Mouse (Mus musculus): Measurements from ENCODE around the gene Cdc37l1. TPM values are rescaled to one million over a fixed set of nuclear protein-coding genes. Genes with fewer than 3 reads are reported as not detected.

Gene Cdc37l1
- polyA plus RNA-seq, 1 experiment from 2014 or later: 51.7 TPM

DNA sequence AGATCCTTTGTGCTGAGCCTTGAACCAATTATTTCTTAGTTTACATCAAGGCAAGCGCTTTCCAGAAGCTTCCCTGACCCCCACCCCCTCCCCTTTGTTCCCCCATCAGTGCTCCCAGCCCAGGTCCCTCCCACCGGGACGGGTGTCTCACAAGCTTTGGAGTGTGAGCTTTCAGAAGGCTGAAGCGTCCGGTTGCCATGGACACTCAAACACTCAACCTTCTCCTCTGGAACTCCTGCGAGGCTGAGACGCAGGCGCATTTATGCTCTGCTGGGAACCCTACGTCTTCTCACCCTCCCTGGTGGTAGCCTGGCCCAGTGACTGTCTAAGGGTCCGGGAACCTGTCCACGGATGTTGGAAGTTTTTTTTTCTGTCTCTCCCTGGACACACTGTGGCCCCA lies 22.5 kb upstream of the Cdc37l1 start, which contains the start of gene 4430402I18Rik:
TSS of gene 4430402I18Rik (minus strand) at position 149 of the 400 bp plus-strand sequence.
- Histone ChIP-seq H3K27me3 (ENCODE audit: control insufficient read depth, insufficient read depth, low read length) (no peaks in the 10 kb centered on the region), H3K9me3 (ENCODE audit: control insufficient read depth, low read length) (no peaks in the 10 kb centered on the region), H3K27ac (ENCODE audit: low read depth, low read length) (no peak within 1 kb of the TSS), H3K4me3 (ENCODE audit: low read depth, low read length) (no peak within 1 kb of the TSS), H3K4me2 (replicated peaks; ENCODE audit: low read depth, low read length) (0 out of 2 replicates have a peak within 1 kb of the TSS, but pooled peaks have one; percentile 8), H3K36me3 (ENCODE audit: control insufficient read depth, insufficient read depth, low read length) (no peaks in the 10 kb centered on the region), H3K4me1 (replicated peaks; ENCODE audit: control insufficient read depth, insufficient read depth, low read length) (peaks cover 2% of the 10 kb centered on the region; the same call in 1 of the 2 replicates), H3K9ac (ENCODE audit: low read depth, low read length) (no peak within 1 kb of the TSS)
- 7% methylated on average over 11 of the region's 11 CpGs for WGBS
- DNase-seq (ENCODE audit: low spot score) (peak; percentile 59), ATAC-seq (ENCODE audit: low FRiP score) (peak; percentile 50; the same call in 1 of the 2 replicates)

DNA sequence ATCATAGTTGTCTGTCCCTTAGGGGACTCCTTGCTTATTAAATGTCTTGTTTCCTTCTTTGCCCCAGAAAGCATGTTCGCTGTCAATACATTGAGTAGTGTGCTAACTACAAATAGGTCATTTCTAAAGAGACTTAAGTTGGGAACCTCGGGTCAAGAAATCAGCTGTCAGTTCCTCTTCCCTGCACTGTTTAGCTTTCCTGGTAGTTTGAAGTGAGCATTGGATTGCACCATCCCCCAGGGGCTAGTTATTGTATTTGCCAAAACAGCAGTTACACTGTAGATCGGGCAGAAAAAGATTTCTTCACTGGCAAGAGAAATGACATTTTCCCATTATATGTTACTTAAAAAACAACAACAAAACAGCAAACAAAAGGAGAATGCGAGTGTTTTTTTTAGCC lies 22.0 kb upstream of the Cdc37l1 start:
- H3K9ac ChIP-seq (ENCODE audit: low read depth, low read length): no peak overlapping the region
- WGBS: 70% methylated on average over 4 of the region's 4 CpGs
- H3K36me3 ChIP-seq (ENCODE audit: control insufficient read depth, insufficient read depth, low read length): no peaks in the 10 kb centered on the region
- H3K27ac ChIP-seq (ENCODE audit: low read depth, low read length): no peak overlapping the region
- peaks cover 2% of the 10 kb centered on the region; the same call in 1 of the 2 replicates for H3K4me1 ChIP-seq (replicated peaks; ENCODE audit: control insufficient read depth, insufficient read depth, low read length)
- H3K9me3 ChIP-seq (ENCODE audit: control insufficient read depth, low read length): no peaks in the 10 kb centered on the region
- DNase-seq (ENCODE audit: low spot score) (no peak), ATAC-seq (ENCODE audit: low FRiP score) (no peak)
- H3K4me3 ChIP-seq (ENCODE audit: low read depth, low read length): no peak overlapping the region
- no peaks in the 10 kb centered on the region for H3K27me3 ChIP-seq (ENCODE audit: control insufficient read depth, insufficient read depth, low read length)
- H3K4me2 ChIP-seq (replicated peaks; ENCODE audit: low read depth, low read length): no peak overlapping the region

DNA sequence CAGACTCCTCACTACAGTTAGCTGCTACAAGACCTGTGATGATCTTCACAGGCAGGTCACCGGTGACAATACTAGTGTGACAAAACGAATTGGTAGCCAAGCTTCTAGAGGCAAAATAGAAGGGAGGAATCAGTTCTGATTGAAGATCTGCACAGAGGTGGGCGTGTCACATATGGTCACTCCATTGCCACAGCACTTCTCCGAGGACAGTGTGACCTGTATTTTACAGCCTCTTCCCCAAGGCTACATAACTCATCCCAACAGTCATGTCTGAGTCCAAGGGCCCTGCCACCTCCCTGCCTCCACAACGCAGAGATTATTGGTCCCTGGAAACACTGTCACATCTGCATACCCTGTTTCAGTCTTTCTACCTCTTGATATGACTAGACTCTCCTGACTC lies 20.9 kb upstream of the Cdc37l1 start:
- H3K4me3 ChIP-seq (ENCODE audit: low read depth, low read length): no peak overlapping the region
- no peak for DNase-seq (ENCODE audit: low spot score)
- H3K4me1 ChIP-seq (replicated peaks; ENCODE audit: control insufficient read depth, insufficient read depth, low read length): peaks cover 2% of the 10 kb centered on the region; the same call in 1 of the 2 replicates
- no peak overlapping the region for H3K4me2 ChIP-seq (replicated peaks; ENCODE audit: low read depth, low read length)
- 85% methylated on average over 5 of the region's 5 CpGs for WGBS
- H3K9ac ChIP-seq (ENCODE audit: low read depth, low read length): no peak overlapping the region
- no peaks in the 10 kb centered on the region for H3K27me3 ChIP-seq (ENCODE audit: control insufficient read depth, insufficient read depth, low read length)
- no peak overlapping the region for H3K27ac ChIP-seq (ENCODE audit: low read depth, low read length)
- H3K9me3 ChIP-seq (ENCODE audit: control insufficient read depth, low read length): no peaks in the 10 kb centered on the region
- no peaks in the 10 kb centered on the region for H3K36me3 ChIP-seq (ENCODE audit: control insufficient read depth, insufficient read depth, low read length)
- ATAC-seq (ENCODE audit: low FRiP score): no peak

DNA sequence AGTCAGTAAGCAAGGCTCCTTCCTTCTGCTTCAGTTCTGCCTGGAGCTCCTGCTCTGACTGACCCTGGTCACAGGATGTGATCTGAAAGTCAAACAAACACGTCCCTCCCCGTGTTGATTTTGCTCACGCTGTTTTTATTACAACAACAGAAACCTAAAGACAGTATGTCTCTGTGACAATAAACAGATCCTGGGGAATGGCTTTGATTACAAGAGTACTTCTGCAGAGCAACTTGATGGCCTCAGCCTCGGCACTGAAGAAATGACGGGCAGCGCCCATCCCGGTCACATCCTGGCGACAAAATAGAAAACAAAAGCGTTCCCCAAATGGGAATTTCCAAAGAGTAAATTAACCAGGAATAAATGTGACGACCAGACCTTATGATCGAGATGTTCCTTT lies 19.9 kb upstream of the Cdc37l1 start:
- H3K4me2 ChIP-seq (replicated peaks; ENCODE audit: low read depth, low read length): no peak overlapping the region
- H3K4me1 ChIP-seq (replicated peaks; ENCODE audit: control insufficient read depth, insufficient read depth, low read length): no peaks in the 10 kb centered on the region
- DNase-seq (ENCODE audit: low spot score) (no peak), ATAC-seq (ENCODE audit: low FRiP score) (no peak)
- H3K9ac ChIP-seq (ENCODE audit: low read depth, low read length): no peak overlapping the region
- no peaks in the 10 kb centered on the region for H3K9me3 ChIP-seq (ENCODE audit: control insufficient read depth, low read length)
- no peak overlapping the region for H3K4me3 ChIP-seq (ENCODE audit: low read depth, low read length)
- 76% methylated on average over 11 of the region's 11 CpGs for WGBS
- no peaks in the 10 kb centered on the region for H3K36me3 ChIP-seq (ENCODE audit: control insufficient read depth, insufficient read depth, low read length)
- H3K27me3 ChIP-seq (ENCODE audit: control insufficient read depth, insufficient read depth, low read length): no peaks in the 10 kb centered on the region
- H3K27ac ChIP-seq (ENCODE audit: low read depth, low read length): no peak overlapping the region

DNA sequence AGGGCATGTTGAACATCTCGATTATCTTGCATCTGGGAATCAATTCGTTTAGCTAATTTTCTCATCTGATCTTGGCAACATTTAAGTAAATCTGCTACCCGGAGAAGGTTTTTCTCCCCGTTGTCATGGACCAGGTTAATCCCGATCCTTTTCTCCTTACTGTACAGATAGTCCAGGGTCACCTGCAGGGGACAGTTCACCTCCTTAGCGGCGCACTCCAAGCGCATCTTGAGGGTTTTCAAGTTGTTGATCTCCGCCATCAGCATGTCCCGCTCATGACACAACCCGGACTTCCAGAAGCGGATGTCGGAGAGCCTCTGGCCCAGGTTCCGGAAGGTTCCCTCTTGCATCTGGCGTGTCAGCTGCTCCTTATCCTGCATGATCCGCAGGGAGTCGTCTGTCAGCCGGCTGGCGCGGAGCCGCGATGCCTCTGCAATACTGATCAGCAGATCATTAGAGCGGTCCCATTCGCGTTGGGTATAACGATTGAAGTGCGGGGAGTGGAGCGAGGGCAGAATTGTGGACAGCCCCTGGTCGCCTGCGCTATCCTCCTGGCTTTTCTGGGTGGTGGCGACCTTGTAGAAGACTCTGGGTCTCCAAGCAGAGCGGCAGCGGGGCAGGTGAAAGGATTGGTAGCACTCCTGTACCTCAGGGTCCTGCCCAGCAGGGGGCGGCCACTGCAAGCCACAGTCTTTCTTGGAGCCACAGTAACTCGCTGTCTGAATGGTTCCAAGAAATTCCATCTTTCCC lies 15.1 kb upstream of the Cdc37l1 start:
- H3K36me3 ChIP-seq (ENCODE audit: control insufficient read depth, insufficient read depth, low read length): no peaks in the 10 kb centered on the region
- no peaks in the 10 kb centered on the region for H3K4me1 ChIP-seq (replicated peaks; ENCODE audit: control insufficient read depth, insufficient read depth, low read length)
- peak overlapping the region; percentile 28 for H3K4me3 ChIP-seq (ENCODE audit: low read depth, low read length)
- DNase-seq (ENCODE audit: low spot score) (peak; percentile 83), ATAC-seq (ENCODE audit: low FRiP score) (peak; percentile 74)
- no peaks in the 10 kb centered on the region for H3K9me3 ChIP-seq (ENCODE audit: control insufficient read depth, low read length)
- no peak overlapping the region for H3K27ac ChIP-seq (ENCODE audit: low read depth, low read length)
- peak overlapping the region; percentile 57 for H3K4me2 ChIP-seq (replicated peaks; ENCODE audit: low read depth, low read length)
- H3K9ac ChIP-seq (ENCODE audit: low read depth, low read length): peak overlapping the region; percentile 31; the same call in 1 of the 2 replicates
- no peaks in the 10 kb centered on the region for H3K27me3 ChIP-seq (ENCODE audit: control insufficient read depth, insufficient read depth, low read length)
- WGBS: 21% methylated on average over 35 of the region's 35 CpGs

DNA sequence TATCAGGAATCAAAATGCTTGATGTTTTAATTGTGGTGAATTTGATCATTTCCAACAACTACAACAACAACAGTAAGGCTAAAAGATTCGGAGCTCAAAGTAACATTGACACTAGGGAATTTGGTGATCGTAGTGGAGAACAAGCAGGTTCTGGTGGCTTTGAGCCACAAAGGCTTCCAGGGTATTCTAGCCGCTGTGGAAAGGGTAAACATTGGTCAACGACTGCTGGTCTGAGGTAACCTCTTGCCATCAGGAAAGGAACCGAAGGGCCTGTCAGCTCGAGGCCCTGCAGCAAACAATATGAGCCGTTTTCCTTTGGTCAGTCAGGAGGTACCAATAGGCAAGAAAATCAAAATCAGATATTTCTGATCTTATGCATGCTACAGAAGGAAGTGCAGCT lies 7.5 kb upstream of the Cdc37l1 start:
- no peaks in the 10 kb centered on the region for H3K27me3 ChIP-seq (ENCODE audit: control insufficient read depth, insufficient read depth, low read length)
- no peak overlapping the region for H3K4me3 ChIP-seq (ENCODE audit: low read depth, low read length)
- H3K36me3 ChIP-seq (ENCODE audit: control insufficient read depth, insufficient read depth, low read length): no peaks in the 10 kb centered on the region
- no peak overlapping the region for H3K27ac ChIP-seq (ENCODE audit: low read depth, low read length)
- H3K4me1 ChIP-seq (replicated peaks; ENCODE audit: control insufficient read depth, insufficient read depth, low read length): no peaks in the 10 kb centered on the region
- no peak overlapping the region for H3K4me2 ChIP-seq (replicated peaks; ENCODE audit: low read depth, low read length)
- no peaks in the 10 kb centered on the region for H3K9me3 ChIP-seq (ENCODE audit: control insufficient read depth, low read length)
- 82% methylated on average over 7 of the region's 7 CpGs for WGBS
- ATAC-seq (ENCODE audit: low FRiP score) (no peak), DNase-seq (ENCODE audit: low spot score) (no peak)
- H3K9ac ChIP-seq (ENCODE audit: low read depth, low read length): no peak overlapping the region

DNA sequence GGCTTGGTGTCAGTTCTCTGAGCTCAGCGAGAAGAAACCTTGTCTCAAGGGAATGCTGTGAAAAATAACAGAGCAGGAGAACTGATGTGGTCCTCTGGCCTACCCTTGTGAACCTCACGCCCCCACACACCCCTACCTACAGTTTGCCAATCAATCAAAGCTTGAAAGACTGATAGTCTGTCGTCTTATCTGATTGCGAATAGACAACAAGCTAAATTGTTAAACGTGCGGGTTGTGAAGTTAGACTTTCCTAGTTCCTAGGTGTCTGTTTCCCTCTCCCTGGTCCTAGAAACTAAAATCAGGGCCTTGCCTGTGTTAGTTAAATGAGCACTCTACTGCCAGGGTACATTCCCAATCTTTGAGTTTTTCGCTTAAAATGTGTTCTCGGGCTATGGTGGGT lies 637 bp upstream of the Cdc37l1 start:
- Histone ChIP-seq H3K27me3 (ENCODE audit: control insufficient read depth, insufficient read depth, low read length) (no peaks in the 10 kb centered on the region), H3K4me2 (replicated peaks; ENCODE audit: low read depth, low read length) (peak overlapping the region; percentile 38), H3K4me3 (ENCODE audit: low read depth, low read length) (peak overlapping the region; percentile 63), H3K27ac (ENCODE audit: low read depth, low read length) (no peak overlapping the region), H3K9ac (ENCODE audit: low read depth, low read length) (peak overlapping the region; percentile 52; the same call in 1 of the 2 replicates), H3K9me3 (ENCODE audit: control insufficient read depth, low read length) (no peaks in the 10 kb centered on the region), H3K36me3 (ENCODE audit: control insufficient read depth, insufficient read depth, low read length) (no peaks in the 10 kb centered on the region), H3K4me1 (replicated peaks; ENCODE audit: control insufficient read depth, insufficient read depth, low read length) (0 out of 2 replicates have a peak, but pooled peaks cover 2% of the 10 kb centered on the region)
- ATAC-seq (ENCODE audit: low FRiP score): no peak
- no peak for DNase-seq (ENCODE audit: low spot score)
- 71% methylated on average over 8 of the region's 8 CpGs for WGBS

DNA sequence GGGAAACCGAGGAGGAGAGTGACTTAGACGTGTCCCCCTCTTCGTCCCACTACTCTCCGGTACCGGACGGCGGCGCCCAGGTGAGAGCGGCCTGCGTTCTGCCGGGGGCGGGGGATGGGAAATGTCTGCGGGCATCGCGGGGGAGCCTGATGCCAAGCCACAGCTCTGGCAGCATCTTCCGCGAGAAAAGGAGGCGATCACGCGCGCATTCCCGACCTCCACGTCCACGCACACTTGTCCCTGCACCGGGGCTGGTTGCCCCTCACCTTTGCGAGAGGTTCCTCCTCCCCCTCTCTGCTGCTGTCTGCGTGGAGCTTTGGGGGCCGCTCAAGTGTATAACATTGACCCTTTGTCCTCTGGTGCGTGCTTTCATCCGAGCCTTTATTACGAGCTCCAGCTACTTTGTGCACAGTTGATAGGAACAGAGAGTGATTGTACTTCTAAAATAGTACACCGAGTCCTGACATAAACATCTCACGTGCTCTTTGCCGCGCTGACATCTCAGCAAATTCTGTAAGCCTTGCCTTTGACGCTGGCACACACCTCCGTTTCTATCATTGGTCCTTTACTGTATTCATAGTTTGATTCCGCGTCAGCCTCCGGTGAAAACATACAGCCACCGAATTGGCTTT lies 554 bp downstream of the Cdc37l1 start:
- H3K9ac ChIP-seq (ENCODE audit: low read depth, low read length): peak overlapping the region; percentile 76
- DNase-seq (ENCODE audit: low spot score): peak; percentile 51
- peak; percentile 64; the same call in 1 of the 2 replicates for ATAC-seq (ENCODE audit: low FRiP score)
- WGBS: under 1% methylated on average over 37 of the region's 41 CpGs
- no peaks in the 10 kb centered on the region for H3K27me3 ChIP-seq (ENCODE audit: control insufficient read depth, insufficient read depth, low read length)
- H3K27ac ChIP-seq (ENCODE audit: low read depth, low read length): peak overlapping the region; percentile 38
- peak overlapping the region; percentile 33 for H3K4me2 ChIP-seq (replicated peaks; ENCODE audit: low read depth, low read length)
- 0 out of 2 replicates have a peak, but pooled peaks cover 2% of the 10 kb centered on the region for H3K4me1 ChIP-seq (replicated peaks; ENCODE audit: control insufficient read depth, insufficient read depth, low read length)
- H3K9me3 ChIP-seq (ENCODE audit: control insufficient read depth, low read length): no peaks in the 10 kb centered on the region
- no peaks in the 10 kb centered on the region for H3K36me3 ChIP-seq (ENCODE audit: control insufficient read depth, insufficient read depth, low read length)
- peak overlapping the region; percentile 63 for H3K4me3 ChIP-seq (ENCODE audit: low read depth, low read length)

Data from hindbrain, embryonic 11.5 days (tissue).